Mouse (Mus musculus): ENCODE results near the gene Ppm1a.

The Ppm1a gene

DNA sequence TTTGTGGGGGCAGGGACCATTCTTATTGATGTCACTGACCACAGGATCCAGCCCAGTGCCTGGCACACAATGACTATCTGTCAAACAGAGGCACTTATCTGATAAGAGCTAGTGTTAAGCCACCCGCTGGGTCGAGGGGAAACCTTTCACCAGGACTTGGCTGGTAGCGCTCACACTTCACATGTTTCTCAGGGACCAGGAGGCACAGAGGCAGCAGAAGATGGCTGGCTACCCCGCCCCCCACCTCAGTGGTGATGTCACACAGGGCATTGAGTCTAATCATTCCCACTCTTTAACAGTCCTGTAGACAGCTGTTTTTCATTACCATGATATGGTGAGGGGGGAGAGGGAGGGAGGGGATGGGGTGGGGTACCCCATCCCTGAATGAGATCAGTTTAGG, at the start of gene Ppm1a:
TSS of gene Ppm1a (plus strand) at position 370 of the 400 bp plus-strand sequence.
- in situ Hi-C loops (cut with MboI, MseI) = loop anchor here in 1 of 2 experiments (10.0 kb wide), 1 partner anchor 662 kb away; no protein-coding TSS in a partner anchor

DNA sequence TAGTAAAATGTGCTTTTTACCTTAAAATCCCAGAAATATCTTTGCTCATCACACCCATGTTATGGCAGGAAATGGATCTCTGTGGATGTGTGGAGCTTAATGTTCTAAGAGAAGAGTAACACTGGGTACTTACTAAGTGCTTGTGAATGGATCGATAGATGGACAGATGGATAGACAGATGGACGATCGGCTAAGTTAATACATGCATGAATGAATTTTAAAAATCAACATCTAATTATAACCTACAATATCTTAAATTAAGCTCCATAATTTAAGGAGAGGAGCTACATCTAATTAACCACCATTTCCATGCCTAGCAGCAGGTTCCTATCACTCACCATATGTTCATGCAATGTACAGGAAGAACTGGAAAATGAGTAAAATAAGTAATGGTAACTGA, 47.3 kb upstream of the Ppm1a start:
- in situ Hi-C loops (cut with MboI, MseI) = loop anchor here in 1 of 2 experiments (25.0 kb wide), 1 partner anchor 1577 kb away; no protein-coding TSS in a partner anchor

DNA sequence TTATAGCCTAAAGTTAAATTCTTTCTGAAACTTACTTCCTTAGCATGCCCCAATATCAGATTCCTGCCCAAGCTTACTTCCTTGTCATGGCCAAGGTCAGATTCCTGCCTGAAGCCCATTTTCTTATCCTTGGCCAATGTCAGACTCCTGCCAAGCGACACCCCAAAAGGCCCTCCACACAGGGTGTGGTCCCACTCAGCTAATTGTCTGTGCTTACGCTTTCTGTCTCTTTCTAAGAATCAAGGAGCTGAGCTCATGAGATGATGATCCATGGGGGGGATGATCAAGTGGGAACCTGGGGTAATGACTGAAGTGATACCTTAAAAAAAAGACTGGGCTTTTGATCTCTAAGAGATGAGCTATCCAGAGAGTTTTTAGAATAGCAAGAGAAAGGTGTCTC, 42.4 kb upstream of the Ppm1a start:
- in situ Hi-C loops (cut with MboI, MseI) = loop anchor here in 1 of 2 experiments (25.0 kb wide), 1 partner anchor 1572 kb away; no protein-coding TSS in a partner anchor

DNA sequence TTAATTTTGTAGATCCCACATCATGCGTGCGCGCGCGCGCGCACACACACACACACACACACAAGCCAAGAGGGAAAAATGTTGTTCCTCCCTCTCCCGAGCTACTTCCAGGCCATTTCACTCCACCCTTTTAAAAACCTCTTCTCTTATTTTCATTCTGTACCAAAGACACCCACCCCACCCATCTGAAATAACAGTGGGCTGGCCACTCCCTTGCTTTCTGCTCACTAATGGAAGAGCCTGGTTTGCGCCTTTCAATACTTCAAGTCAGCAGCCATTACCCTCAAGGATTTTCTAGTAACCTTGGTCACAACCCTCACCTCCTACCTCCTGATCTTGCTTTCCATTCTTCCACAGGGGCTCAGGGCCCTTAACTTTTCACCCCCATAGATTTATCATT, 41.4 kb upstream of the Ppm1a start:
- in situ Hi-C loops (cut with MboI, MseI) = loop anchor here in 1 of 2 experiments (25.0 kb wide), 1 partner anchor 1571 kb away; no protein-coding TSS in a partner anchor

DNA sequence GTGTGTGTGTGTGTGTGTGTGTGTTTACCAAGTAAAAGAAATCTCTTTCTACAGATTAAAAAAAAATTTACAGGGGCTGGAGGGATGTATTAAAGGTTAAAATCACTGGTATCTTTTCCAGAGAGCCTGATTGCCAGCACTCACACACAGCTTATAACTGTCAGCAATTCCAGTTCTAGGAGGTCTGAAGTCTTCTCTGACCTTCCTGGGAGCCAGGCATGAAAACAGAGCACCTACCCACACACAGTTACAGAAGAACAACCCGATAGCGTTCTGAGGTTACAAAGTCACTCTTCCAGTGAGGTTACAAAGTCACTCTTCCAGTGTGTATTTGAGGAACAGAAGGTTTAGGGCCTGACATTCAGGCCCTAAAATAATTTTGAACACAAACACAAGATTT, 38.2 kb upstream of the Ppm1a start:
- in situ Hi-C loops (cut with MboI, MseI) = loop anchor here in 1 of 2 experiments (25.0 kb wide), 1 partner anchor 1568 kb away; no protein-coding TSS in a partner anchor

DNA sequence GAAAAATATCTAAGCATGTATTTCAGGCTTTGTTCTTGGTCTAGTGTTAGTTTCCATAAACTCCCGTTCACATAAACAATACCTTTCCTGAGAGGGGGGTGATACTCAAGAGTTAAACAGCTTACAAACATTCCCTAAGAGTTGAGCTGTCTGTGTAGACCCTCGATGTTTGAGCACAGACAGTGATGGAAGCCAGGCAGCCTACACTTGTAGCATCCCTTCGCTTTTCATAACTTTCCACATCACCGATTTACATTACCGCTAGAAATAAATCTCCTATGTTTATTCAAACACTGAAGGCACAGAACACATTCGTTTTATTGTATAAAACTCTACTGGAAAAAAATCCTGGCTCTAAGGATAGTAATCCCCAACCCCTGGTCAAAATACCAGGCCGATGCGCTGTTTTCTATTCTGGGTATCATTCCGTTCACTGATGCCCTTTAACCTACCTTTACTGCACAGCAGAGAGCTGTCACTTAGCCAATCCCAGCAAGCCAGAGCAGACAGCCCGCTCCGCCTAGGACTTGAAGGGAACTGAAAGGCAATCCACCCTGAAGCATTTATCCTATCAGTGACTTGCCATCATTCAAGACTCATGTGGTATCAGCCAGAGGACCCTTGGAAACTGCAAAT, 37.7 kb upstream of the Ppm1a start:
- in situ Hi-C loops (cut with MboI, MseI) = loop anchor here in 1 of 2 experiments (25.0 kb wide), 1 partner anchor 1568 kb away; no protein-coding TSS in a partner anchor

DNA sequence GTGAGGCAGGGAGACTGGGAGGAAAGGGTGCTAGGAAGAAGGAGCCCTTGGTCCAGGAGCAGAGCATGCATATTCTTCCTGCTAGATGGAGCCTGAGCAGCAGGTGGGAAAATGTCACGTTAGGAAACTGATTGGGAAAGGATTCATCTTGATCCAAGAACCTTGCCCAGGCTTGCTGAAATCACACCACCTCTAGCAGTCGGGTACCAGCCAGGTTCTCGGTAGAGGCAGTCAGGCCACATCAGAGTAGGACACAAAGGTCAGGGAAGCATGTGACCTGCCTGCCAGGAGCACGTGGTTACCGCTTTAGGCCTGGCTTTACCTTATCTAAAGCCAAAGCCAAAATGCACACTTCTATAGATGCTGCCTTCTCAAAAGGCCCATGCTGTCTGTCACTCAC, 35.5 kb upstream of the Ppm1a start:
- in situ Hi-C loops (cut with MboI, MseI) = loop anchor here in 1 of 2 experiments (25.0 kb wide), 1 partner anchor 1566 kb away; no protein-coding TSS in a partner anchor

DNA sequence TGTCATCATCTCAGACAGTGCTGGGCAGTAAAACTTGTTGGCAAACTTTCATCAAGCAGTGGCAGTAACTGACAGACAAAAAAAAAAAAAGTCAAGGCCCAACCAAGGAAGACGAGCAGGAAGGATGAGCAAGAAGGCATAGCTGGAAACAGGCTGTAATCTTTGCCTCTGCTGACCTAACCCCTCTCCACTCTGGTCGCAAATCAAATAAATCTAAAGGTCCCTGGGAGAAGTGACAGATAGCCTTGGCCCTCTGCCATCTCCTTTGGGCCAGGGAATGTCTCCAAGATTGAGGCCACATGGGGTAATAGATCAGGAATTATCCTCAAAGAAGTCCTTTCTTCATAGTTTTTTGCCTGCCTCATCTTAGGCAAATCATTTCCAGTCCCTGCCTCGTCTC, 33.3 kb upstream of the Ppm1a start:
- in situ Hi-C loops (cut with MboI, MseI) = loop anchor here in 1 of 2 experiments (25.0 kb wide), 1 partner anchor 1563 kb away; no protein-coding TSS in a partner anchor

DNA sequence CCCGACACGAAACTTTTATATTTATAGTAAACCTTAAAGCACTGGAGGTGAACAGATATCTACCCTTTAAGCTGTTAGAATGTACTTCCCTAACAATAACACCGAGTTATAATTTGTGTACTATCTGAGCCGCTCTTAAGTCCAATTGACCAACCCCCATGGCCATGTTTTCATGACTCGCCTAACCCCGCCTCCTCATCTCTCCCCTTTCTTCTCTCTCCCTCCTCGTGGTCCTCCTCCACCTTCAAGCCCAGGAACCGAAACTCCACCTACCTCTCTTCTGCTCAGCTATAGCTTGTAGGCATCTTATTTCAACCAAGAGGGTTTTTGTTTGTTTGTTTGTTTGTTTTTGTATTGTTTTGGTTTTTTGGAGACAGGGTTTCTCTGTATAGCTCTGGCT, 30.2 kb upstream of the Ppm1a start:
- in situ Hi-C loops (cut with MboI, MseI) = no loop called here

DNA sequence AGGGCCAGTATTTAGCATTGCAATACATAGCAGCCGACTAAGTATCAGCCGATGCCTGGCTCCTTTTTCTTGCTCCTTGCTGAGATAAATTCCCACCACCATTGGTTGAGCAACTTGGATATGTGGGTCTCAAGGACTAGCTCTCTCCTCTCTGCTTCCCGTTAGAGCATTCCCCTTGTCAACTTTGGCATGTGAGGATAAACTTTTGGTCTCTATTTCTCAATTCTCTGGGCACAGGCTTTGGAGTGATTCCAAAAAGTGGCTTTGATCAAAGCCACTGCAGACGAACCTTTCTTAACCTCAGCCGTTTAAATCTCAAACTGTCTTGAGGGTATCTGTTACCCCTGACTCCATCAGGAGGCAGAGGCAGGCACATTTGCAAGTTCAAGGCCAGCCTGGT, 29.6 kb upstream of the Ppm1a start:
- in situ Hi-C loops (cut with MboI, MseI) = no loop called here

DNA sequence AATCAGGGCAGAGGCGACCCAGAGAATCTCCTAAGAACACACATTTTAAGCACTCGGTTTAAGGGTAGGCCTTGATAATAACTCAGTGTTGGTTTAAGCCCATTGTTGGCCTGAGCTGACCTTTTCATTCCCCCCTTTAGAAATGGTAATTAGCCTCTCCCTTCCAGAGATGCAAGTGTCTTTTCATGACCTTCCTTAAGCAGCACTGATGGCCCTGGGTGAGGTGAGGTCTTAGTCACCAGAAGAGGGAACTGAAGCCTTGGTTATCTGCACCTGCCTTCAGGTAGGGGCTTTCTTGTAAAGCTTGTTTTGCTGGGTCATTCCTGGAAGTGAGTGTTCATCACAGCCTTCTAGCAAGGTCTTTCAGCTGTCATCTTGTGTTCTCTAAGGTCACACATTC, 23.1 kb upstream of the Ppm1a start:
- in situ Hi-C loops (cut with MboI, MseI) = no loop called here

DNA sequence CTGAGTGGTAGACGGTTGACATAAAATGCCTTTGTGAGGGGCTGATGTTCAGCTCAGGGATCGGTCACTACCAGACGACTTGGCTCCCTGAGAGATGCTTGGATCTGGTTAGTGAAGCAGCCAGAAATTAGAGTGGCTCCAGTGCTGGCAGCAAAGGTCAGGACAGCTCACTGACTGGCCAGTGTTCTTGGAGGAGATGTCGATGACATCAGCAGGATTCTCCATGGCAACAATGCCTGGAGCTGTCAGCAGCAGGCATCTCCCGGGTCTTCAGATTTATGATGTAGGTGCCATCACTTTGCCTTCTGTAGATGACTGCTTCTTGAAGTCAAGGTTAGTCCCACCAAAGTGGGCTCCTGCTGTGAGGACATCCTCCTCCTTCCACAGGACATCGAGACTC, 16.1 kb upstream of the Ppm1a start:
- in situ Hi-C loops (cut with MboI, MseI) = no loop called here

DNA sequence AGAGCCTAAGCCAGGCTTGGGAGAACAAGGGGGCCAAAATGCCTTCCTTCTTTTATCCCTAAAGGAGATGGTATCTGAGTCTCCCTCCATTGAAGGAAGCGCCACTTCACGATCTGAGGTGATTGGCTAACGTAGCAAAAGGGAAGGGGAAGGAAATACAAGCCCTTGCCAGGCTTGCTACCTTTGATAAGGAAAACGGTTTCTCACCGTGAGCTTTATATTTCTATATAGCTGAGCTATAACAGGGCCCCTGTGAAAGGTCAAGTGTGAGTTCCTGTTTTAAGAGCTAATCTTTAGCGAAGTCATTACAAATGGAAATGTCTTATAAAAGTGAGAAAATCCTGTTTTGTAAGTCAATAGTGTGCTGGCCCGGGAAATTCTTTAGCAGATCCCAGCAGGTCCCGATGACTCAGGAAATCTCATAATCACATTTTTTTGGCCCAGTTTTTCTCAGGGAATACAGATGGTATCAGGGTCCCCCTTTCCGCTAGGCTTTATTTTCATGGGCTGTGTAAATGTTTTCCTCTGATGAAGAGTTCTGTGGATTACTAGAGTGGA, 12.4 kb upstream of the Ppm1a start:
- in situ Hi-C loops (cut with MboI, MseI) = no loop called here

DNA sequence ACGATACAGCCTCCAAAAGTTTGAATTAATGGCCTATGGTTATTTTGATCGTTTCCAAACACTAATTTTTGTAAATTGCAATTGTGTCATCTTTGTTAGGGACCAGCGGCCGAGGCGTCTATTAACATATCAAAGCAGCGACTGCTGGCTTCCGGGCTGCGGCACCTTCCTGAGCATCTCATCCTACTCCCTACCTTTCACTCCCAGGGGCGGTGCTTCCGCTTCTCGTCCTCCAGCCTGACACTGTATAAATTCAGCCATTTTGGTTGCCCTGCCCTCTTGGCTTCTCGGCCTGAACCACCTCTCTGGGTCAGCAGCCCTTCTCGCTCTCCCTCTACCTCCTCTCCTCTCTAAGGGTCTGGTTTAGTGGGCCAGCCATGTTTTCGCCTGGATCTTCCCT, 11.8 kb upstream of the Ppm1a start:
- in situ Hi-C loops (cut with MboI, MseI) = no loop called here

DNA sequence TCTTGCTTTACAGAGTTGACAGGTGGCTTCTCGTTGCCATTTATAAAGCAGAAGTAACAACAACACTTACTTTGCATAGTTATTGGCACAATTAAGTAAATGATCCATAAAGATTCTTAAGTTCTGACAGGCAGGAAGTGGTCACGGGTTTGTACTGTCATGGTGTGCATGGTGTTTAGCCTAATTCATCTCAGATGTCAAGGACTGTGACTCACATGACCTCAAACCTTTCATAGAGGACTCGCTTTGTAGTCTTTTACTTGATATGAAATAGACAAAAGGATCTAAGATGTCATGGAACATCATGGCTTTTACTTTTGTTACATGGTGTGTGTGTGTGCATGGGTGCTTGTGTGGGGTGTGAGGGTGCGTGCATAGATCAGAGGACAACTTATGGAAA, 8.9 kb upstream of the Ppm1a start:
- in situ Hi-C loops (cut with MboI, MseI) = no loop called here

DNA sequence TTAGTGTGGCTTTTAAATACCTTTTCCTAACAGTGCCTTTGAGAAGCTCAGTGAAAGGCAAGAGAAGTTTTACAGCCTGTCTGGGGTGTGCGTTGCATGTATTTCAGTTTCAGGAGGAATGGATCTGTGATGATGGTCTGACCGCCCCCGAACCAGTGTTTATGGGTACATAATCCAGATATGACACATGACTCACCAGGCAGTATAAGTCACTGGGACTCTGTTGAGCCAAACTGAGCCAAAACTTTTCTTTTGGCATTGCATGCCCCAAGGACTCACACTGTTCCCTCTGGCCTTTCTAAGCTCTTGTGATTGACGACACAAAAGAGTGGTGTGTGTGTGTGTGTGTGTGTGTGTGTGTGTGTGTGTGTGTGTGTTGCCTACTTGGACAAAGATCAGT, 8.4 kb upstream of the Ppm1a start:
- in situ Hi-C loops (cut with MboI, MseI) = no loop called here

DNA sequence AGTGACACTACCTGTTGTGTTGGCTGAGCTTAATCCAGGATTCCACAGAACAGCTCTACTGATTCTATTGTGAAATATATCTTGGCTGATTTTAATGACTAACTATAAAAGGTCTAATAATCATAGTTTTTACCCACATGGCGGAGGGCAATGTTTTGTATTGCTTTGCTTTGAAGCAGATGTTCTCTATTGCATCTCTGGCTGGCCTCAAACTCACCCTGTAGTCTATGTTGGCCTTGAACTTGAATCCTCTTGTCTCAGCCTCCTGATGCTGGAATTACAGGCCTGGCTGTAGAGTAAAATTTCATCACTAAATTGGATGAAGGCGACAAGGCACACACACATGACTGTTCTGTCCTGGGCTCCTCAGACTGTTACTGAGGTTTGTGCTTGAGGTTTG, 7.8 kb upstream of the Ppm1a start:
- in situ Hi-C loops (cut with MboI, MseI) = no loop called here

DNA sequence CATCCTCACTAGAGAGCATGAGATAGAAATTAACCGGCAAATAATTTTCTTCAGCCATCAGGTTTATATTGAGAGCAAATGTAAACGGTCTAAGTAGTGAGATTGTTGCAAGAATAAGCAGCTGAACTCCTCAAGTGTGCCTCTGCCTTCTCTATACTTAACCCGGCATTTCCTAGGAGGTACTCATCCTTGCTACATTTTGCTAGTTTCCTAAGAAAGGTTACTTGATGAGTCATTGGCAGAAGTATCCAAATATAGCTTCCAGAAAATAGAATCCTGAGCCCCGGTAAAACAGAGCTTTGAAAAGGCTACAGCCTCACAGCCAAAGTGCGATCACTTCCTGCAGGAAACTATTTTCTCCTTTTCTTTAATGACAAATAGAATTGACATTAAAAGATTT, 7.2 kb upstream of the Ppm1a start:
- in situ Hi-C loops (cut with MboI, MseI) = loop anchor here in 1 of 2 experiments (10.0 kb wide), 1 partner anchor 655 kb away; no protein-coding TSS in a partner anchor

DNA sequence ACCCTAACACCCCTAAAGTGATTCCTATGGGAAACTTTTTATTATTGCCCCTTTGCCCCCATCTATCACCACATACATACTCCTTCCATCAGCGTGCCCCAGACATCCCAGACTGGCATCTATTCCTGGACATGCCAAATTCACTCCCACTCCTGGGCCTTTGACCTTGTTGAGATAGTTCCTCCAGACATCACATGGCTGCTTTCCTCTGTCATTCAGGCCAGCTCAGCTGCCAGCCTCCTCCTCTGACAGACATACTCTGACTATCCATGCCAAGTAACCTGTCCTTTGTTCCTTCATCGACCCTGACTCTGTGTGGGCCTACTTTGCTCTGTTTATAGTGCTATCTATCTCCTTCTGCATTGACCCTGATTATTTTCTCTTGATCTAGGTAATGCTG, 6.6 kb upstream of the Ppm1a start:
- in situ Hi-C loops (cut with MboI, MseI) = loop anchor here in 1 of 2 experiments (10.0 kb wide), 1 partner anchor 656 kb away; no protein-coding TSS in a partner anchor

DNA sequence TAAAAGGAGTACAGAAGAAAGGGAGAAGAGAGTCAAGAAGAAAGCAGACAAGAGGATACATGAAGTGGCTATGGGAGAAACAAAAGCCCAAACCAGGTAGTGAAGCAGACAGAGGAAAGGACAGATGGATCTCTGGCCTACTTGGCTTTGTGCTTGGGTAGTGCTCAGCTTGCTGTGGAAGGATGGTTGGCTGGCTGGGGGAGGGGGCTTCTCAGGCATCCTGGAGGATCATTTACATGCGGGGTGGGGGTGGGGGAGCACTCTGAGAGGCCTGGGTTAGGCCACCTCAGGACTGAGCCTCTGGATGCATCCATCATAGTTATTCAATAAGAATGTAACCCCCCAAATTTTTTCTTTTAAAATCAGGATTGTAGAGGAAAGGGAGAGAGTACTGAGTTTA, 341 bp downstream of the Ppm1a start:
- in situ Hi-C loops (cut with MboI, MseI) = loop anchor here in 1 of 2 experiments (10.0 kb wide), 1 partner anchor 663 kb away; no protein-coding TSS in a partner anchor

DNA sequence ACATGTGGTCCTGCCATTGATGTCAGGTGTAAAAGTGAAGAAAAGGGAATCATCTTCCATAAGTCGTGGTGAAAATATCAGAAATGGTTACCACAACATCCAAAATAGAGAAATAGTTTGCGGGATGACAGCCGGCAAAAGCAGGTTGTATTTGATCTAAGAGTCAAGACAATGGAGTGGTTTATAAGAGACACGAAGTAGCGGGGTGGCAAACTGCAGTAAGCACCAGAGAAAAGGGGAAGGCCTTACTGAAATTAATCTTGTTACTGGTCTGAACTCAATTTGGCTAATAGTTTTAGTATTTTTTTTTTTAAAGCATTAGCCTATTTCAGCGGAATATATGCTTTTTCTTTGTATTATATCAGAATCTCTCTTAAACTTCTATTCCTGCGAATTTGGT, 2.7 kb downstream of the Ppm1a start:
- in situ Hi-C loops (cut with MboI, MseI) = loop anchor here (5.0 to 10.0 kb wide), 3 partner anchors 98 to 1615 kb away; partner anchors contain the start of gene Dhrs7 (in 1 of the 2)

DNA sequence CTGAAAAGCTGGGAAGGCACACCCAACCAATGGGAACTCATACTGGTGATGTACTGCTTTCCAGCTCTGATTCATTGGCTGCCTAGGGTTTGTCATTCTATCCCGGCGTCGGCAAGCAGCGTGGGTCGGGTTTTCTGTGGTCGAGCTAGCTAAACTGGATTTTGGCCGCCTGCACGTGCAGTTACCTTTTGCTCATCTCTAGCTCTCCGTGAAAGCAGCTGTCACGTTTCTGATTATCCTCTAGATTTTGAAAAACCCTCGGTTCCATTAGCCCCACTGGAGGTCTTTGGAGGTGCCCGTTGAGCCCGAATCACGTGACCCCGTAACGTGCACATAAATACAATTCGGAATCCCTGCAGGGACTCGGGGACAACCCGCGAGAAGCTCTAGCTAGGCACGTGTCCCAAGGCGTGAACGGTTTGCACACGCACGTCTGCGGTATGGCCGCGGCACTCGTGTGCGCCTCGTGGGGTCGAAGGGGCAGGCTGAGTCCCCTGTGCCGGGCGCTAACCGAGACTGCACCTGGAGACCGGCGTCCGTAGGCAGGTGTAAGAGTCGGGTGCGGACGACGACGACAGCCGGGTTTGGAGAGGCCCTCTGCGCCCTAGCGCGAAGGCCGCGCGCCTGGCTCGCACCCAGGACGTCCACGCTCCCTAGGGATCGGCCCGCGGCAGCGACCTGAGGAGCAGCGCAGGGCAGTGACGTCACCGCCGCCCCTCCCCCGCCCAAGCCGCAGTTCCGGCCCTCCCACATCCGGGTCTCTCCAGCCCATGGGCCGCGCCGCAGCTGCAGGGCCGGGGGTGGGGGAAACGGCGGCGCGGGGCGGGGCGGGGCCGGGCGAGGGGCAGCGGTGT, 3.3 kb downstream of the Ppm1a start:
- in situ Hi-C loops (cut with MboI, MseI) = loop anchor here (5.0 to 10.0 kb wide), 2 partner anchors 98 to 1616 kb away; partner anchors contain the start of gene Dhrs7 (in 1 of the 2)
